Mouse (Mus musculus): ENCODE results near the gene Gm28919. TPM values are rescaled to one million over a fixed set of nuclear protein-coding genes. Genes with fewer than 3 reads are reported as not detected.
"Not testable (repeated sequence)": the region's sequence is repeated elsewhere in the genome, so short reads cannot be mapped to it uniquely, and the experiment has no call there.

Gene Gm28919
- not detected for total RNA-seq (2021)
- long read RNA-seq, experiment 1: 0 reads
- long read RNA-seq, experiment 2: 0 reads

GRCm38 (mm10) chrY:6583246-6583645 lies at the start of gene Gm28919:
Gene Gm28919, plus strand, starts transcription at chrY:6583546.
- DNase-seq; intact Hi-C loops (cut with DNase I): not testable (repeated sequence)

Other genes with a start within 250 kb of the Gm28919 start
- gene Gm21719, start 99.3 kb downstream of the Gm28919 start, total RNA-seq (2021): not detected